Mouse (Mus musculus): ENCODE results near the gene Rnf167. TPM values are rescaled to one million over a fixed set of nuclear protein-coding genes. Genes with fewer than 3 reads are reported as not detected.

Rnf167 gene
- polyA plus RNA-seq, 1 experiment, result 143 TPM

DNA sequence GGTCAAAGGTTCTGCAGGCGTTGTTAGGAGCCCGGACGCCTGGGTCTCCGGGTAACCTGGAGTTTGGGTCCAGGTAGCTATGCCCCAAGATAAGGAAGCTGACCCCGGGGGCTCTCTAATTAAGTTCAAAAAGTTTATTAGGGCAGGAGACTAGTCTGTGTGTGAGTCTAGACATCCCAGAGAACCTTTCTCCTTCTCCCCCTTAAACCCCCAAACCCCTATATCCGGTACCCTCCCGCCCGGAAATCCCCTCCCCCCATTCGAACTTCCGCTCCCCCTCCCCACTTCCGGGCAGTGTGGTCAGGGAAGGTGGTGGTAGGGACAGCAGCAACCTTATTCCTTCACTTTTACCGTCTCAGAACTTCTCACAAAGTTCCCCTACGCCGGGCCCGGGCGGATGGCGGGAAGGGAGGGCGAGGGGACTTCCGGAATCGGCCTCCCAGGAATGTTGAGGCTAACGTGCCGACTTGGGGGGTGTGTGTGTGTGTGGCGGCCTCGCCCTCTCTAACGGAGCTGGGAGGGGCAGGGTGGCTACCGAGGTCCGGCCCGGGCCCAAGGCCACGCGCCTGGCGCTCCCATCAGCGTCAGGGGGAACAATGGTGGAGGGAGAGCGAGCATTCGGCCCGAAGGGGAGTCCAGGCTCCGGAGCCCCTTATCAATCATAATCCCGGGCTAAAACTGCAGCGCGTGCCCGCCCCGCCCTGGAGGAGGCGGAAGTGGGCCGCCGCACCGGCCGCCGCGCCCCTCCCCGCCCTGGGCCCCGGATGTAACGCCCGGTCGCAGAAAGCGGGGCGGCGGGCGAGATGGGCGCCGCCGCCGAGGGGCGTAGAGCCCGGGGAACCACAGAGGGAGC is 6.5 kb downstream of the Rnf167 start:
- H3K4me1 ChIP-seq (ENCODE audit: control insufficient read depth, insufficient read depth, low read length), result peaks cover 13% of the 10 kb centered on the region
- TF ChIP-seq POLR2A (IDR thresholded peaks at IDR 0.05; ENCODE audit: borderline replicate concordance, insufficient read depth, low read length), result no peak; the same call in 1 of the 2 replicates
- no peak for TF ChIP-seq CTCF (IDR thresholded peaks at IDR 0.05; ENCODE audit: borderline replicate concordance, insufficient read depth, low read depth, low read length)
- peak overlapping the region; percentile 99 for H3K4me3 ChIP-seq (replicated peaks; ENCODE audit: insufficient read depth, low read depth, low read length)
- peak overlapping the region; percentile 98 for H3K27ac ChIP-seq (ENCODE audit: insufficient read depth, low read length)
- peak; percentile 66 for DNase-seq
- no peaks in the 10 kb centered on the region for H3K27me3 ChIP-seq (ENCODE audit: control insufficient read depth, insufficient read depth, low read length)
- 1% methylated on average over 63 of the region's 63 CpGs for WGBS

DNA sequence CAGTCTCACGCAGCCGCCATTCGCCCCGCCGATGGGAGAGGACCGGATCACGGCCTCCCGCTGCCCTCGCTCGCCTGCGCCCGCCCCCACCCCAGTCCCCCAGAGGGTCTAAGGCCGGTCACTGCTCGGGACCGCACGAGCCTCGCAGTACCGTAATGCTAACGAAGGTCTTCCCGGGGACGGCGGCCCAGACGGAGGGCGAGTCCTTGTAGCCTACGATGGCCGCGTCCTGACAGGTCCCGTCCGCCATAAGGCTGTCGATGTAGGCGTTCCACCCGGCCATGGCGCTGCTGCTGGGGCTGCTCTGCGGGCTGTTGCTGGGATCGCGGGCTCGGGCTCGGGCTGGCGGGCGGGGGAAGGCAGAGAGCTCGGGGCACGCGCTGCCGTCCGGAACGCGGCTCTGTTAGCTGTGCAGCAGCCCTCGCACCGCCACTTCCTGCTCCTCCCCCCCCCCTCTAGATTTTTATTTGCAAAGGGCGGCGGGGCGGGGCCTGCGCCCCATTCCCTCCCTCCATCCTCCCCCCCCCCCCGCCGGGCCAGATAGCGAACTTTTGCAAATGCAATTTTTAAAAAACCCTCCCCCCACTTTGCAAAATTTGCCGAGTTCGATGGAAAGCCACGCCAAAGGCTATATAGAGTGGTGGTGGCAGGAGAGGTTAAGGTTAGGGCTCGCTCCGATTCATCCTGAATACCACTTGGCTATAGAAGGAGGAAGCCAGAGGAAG is 7.3 kb downstream of the Rnf167 start, which contains the start of gene Pfn1:
TSS of gene Pfn1 (minus strand) at position 447 of the 725 bp plus-strand sequence.
- Histone ChIP-seq H3K4me3 (replicated peaks; ENCODE audit: insufficient read depth, low read depth, low read length) (peak within 1 kb of the TSS; percentile 99), H3K4me1 (ENCODE audit: control insufficient read depth, insufficient read depth, low read length) (peaks cover 10% of the 10 kb centered on the region), H3K27me3 (ENCODE audit: control insufficient read depth, insufficient read depth, low read length) (no peaks in the 10 kb centered on the region), H3K27ac (ENCODE audit: insufficient read depth, low read length) (peak within 1 kb of the TSS; percentile 98)
- under 1% methylated on average over 61 of the region's 61 CpGs for WGBS
- peak; percentile 80 to 81 for DNase-seq
- TF ChIP-seq POLR2A (IDR thresholded peaks at IDR 0.05; ENCODE audit: borderline replicate concordance, insufficient read depth, low read length) (peak; percentile 58), CTCF (IDR thresholded peaks at IDR 0.05; ENCODE audit: borderline replicate concordance, insufficient read depth, low read depth, low read length) (no peak)

GRCm38 (mm10) chr11:70654923-70655570 is 8.0 kb downstream of the Rnf167 start:
- peak overlapping the region; percentile 99 for H3K4me3 ChIP-seq (replicated peaks; ENCODE audit: insufficient read depth, low read depth, low read length)
- DNase-seq, result peak; percentile 88
- under 1% methylated on average over 48 of the region's 48 CpGs for WGBS
- H3K27me3 ChIP-seq (ENCODE audit: control insufficient read depth, insufficient read depth, low read length), result no peaks in the 10 kb centered on the region
- peak overlapping the region; percentile 70 for H3K27ac ChIP-seq (ENCODE audit: insufficient read depth, low read length)
- TF ChIP-seq POLR2A (IDR thresholded peaks at IDR 0.05; ENCODE audit: borderline replicate concordance, insufficient read depth, low read length), result peak; percentile 66; the same call in 1 of the 2 replicates
- no peak for TF ChIP-seq CTCF (IDR thresholded peaks at IDR 0.05; ENCODE audit: borderline replicate concordance, insufficient read depth, low read depth, low read length)
- H3K4me1 ChIP-seq (ENCODE audit: control insufficient read depth, insufficient read depth, low read length), result peaks cover 9% of the 10 kb centered on the region

DNA sequence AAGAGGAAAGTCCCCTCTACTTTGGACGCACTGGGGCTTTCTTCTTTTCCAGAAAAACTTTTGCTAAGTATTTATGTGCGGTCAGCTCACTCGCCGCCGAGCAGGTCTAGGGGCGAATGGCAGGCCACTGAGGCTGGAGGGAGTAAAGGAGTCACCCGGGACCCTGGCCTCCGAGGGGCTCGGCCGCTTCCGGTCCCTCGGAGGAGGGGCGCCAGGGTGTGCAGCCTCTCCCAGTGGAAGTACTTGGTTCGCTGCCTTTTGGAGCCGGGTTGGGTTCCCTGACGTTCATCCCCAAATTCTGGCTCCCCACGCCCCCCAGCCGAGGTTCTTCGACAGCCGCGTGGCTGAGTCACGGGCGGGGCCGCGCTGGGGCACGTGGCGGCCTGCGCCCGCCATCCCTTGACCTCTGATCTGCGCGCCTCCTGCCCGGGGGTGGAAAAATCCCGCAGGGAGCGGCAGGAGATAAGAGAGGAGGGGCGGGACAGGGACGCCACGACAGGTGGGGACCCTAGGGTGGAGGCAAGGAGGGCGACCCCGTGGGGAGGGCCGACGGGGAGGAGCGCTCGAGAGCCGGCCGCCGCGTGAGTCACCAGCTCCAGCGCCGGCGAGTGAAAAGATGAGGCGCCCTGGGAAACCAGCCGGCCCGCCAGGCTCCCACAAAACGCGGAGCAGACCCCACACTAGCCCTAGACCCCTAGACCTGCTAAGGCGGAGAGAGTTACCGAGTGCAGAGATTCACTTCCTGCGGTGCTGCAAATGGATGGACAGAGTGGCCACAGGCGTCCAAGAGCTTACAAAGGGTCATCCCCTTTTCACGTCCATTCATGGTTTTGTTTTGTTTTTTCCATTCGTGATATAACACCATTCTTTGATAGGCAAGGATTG is 8.8 kb downstream of the Rnf167 start:
- Histone ChIP-seq H3K27me3 (ENCODE audit: control insufficient read depth, insufficient read depth, low read length) (no peaks in the 10 kb centered on the region), H3K4me3 (replicated peaks; ENCODE audit: insufficient read depth, low read depth, low read length) (peak overlapping the region; percentile 99), H3K4me1 (ENCODE audit: control insufficient read depth, insufficient read depth, low read length) (peaks cover 9% of the 10 kb centered on the region), H3K27ac (ENCODE audit: insufficient read depth, low read length) (peak overlapping the region; percentile 70; the same call in 1 of the 2 replicates)
- TF ChIP-seq CTCF (IDR thresholded peaks at IDR 0.05; ENCODE audit: borderline replicate concordance, insufficient read depth, low read depth, low read length), result no peak
- TF ChIP-seq POLR2A (IDR thresholded peaks at IDR 0.05; ENCODE audit: borderline replicate concordance, insufficient read depth, low read length), result no peak
- 1% methylated on average over 61 of the region's 61 CpGs for WGBS
- DNase-seq, result peak in 1 of 2 experiments; percentile 54

DNA sequence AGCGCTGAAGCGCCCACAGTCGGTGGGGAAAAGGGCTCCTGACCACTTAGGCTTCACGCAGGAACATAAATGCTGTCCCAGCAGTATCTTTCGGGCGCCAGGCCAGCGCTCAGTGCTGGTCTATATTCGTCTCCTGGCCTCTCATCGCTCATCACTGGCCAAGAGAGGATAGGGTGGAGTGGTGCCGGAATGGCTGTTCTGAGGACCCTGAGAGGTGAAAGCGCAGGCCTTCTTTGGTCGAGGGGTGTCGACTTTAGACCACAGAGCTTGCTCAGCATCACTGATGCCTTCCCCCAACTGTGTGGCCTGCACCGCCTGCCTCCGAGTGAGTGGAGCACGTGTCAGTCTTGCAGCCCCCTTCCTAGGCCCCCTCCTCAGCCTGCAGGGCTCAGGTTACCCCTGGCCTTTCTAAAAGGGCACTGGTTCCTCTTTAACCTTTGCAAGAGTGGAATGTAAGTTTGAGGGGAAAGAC is 9.5 kb downstream of the Rnf167 start:
- TF ChIP-seq POLR2A (IDR thresholded peaks at IDR 0.05; ENCODE audit: borderline replicate concordance, insufficient read depth, low read length) (no peak), CTCF (IDR thresholded peaks at IDR 0.05; ENCODE audit: borderline replicate concordance, insufficient read depth, low read depth, low read length) (no peak)
- H3K4me3 ChIP-seq (replicated peaks; ENCODE audit: insufficient read depth, low read depth, low read length), result peak overlapping the region; percentile 99
- peak in 1 of 2 experiments; percentile 42 for DNase-seq
- WGBS, result 19% methylated on average over 16 of the region's 16 CpGs
- H3K4me1 ChIP-seq (ENCODE audit: control insufficient read depth, insufficient read depth, low read length), result peaks cover 9% of the 10 kb centered on the region
- H3K27ac ChIP-seq (ENCODE audit: insufficient read depth, low read length), result no peak overlapping the region
- no peaks in the 10 kb centered on the region for H3K27me3 ChIP-seq (ENCODE audit: control insufficient read depth, insufficient read depth, low read length)

DNA sequence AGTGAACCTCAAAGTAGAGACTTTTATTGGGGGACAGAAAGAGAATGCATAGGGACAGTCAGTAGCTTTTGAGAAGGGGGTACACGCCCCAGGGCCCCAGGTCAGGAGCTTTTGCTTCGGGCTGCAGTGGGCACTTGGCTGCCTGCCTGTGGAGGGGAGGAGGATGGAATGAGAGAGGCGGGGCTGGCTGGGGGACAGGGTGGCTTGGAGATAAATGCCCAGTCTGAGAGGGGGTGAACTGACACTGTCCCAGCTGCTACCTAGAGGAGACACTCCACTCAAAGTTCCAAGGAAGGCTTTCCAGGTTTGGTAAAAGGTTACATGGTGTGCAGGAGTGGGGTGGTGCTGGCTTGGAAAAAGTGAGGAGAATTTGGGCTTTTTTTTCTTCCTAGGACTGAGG is 9.9 kb downstream of the Rnf167 start, which contains the start of gene Eno3:
TSS of gene Eno3 (plus strand) at position 239 of the 400 bp plus-strand sequence.
- Histone ChIP-seq H3K27ac (ENCODE audit: insufficient read depth, low read length) (no peak within 1 kb of the TSS), H3K27me3 (ENCODE audit: control insufficient read depth, insufficient read depth, low read length) (no peaks in the 10 kb centered on the region), H3K4me3 (replicated peaks; ENCODE audit: insufficient read depth, low read depth, low read length) (peak within 1 kb of the TSS; percentile 99), H3K4me1 (ENCODE audit: control insufficient read depth, insufficient read depth, low read length) (peaks cover 9% of the 10 kb centered on the region)
- DNase-seq, result peak in 1 of 2 experiments; percentile 23
- WGBS, result 48% methylated on average over 3 of the region's 3 CpGs
- TF ChIP-seq POLR2A (IDR thresholded peaks at IDR 0.05; ENCODE audit: borderline replicate concordance, insufficient read depth, low read length), result no peak
- TF ChIP-seq CTCF (IDR thresholded peaks at IDR 0.05; ENCODE audit: borderline replicate concordance, insufficient read depth, low read depth, low read length), result no peak

Data from cerebellum, adult 2 months (tissue).